Mouse (Mus musculus): ENCODE results near the gene Gys2. TPM values are rescaled to one million over a fixed set of nuclear protein-coding genes. Genes with fewer than 3 reads are reported as not detected.
"Not testable (repeated sequence)": the region's sequence is repeated elsewhere in the genome, so short reads cannot be mapped to it uniquely, and the experiment has no call there.

The Gys2 gene
- polyA plus RNA-seq, 1 experiment from 2014 or later = not detected

DNA sequence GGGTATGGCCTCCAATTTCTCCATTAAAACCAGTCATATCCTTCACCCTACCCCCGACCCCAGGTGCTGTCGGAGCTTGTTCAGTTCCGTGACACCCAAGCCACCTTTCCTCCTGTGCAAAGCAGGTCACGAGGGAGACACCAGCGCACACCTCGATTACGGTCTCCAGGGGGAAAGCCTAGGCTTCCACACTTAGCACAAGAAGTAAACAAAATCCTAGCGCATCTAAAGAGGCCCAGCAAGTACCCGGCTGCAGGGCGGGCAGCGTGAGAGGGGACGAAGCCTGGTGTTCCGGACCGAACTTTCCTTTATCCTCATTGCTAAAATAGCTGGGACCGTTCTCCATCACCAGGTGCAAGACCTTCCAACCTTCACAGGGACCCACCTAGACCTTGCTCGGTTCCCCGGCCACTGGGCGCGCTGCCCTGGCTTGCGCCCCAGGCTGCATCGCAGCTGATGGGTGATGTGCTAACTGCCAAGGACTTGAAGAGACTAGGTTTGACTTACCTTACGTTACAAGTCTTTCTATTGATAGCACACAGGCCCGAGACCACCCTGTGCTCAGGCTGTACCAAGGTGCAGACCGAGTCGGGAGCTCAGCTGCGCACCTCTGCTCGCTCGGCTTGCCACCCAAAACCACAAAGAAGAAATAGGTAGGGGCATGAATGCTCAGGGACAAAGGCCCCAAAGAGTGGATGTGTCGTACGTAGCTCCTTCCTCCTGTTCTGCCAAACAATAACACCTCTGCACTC lies 34.3 kb upstream of the Gys2 start:
- 1% methylated on average over 30 of the region's 30 CpGs for WGBS
- Histone ChIP-seq H3K36me3 (ENCODE audit: control insufficient read depth, insufficient read depth, low read length) (no peaks in the 10 kb centered on the region), H3K9ac (ENCODE audit: low read length) (peak overlapping the region; percentile 70), H3K27me3 (ENCODE audit: control insufficient read depth, insufficient read depth, low read depth, low read length) (no peaks in the 10 kb centered on the region; the same call in 1 of the 2 replicates), H3K4me3 (ENCODE audit: low read length) (peak overlapping the region; percentile 55), H3K27ac (ENCODE audit: low read length) (peak overlapping the region; percentile 25; the same call in 1 of the 2 replicates), H3K4me1 (replicated peaks; ENCODE audit: control insufficient read depth, insufficient read depth, low read length) (peaks cover 12% of the 10 kb centered on the region), H3K9me3 (ENCODE audit: control insufficient read depth, low read length) (no peaks in the 10 kb centered on the region), H3K4me2 (ENCODE audit: low read depth, low read length) (peak overlapping the region; percentile 84)
- peak; percentile 43; the same call in 1 of the 2 replicates for ATAC-seq (ENCODE audit: low read depth)

DNA sequence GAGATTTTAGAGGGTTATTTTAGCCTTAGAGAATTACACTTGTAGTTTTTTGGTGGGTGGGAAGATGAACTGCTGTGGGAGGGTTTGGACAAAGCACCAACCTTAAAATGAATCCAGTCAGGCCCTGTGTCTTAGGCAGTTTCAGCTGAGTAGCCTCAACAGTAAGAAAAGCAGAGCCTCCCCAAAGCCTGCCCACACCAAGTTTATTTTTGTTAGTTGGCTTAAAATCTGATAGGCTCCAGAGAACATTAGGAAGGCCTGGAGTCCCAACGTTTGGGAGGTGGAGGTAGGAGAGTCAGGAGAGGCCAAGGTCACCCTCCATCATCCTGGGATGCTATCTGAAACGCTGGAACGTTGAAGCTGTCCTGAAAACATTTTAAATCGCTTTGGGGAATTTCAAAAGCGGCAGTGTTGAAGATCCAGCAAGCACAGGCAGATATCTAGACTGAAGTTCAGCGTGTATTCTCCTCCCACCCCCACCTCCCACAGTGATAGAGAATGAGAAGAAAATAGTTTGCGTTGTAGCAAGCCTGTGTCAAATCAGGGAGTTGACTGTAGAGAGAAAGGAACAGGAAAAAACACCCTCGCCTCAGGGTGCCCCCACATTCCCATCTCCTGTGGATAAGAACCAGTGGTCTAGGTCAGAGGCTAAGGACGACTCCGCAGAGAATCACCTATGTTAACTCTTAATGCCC lies 33.6 kb upstream of the Gys2 start:
- peak overlapping the region; percentile 70 for H3K9ac ChIP-seq (ENCODE audit: low read length)

DNA sequence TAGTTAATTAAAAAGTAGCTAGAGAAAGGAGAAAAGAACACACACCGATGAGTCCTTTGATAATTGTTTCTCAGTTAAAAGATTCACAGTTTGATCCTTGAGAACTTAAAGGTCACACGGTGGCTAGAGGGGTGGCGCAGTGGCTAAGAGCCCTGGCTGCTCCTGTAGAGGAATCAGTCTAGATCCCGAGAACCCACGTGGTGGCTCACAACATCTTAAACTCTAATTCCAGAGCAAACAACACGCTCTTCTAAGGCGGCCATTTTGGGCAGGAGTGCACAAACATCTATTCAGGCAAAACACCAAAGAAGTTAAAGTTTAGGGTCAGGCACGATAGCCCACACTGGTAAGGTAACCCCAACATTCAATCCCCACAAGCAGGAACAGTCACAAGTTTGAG lies 30.7 kb upstream of the Gys2 start:
- Histone ChIP-seq H3K4me3 (ENCODE audit: low read length) (no peak overlapping the region), H3K4me2 (ENCODE audit: low read depth, low read length) (no peak overlapping the region), H3K4me1 (replicated peaks; ENCODE audit: control insufficient read depth, insufficient read depth, low read length) (peaks cover 15% of the 10 kb centered on the region), H3K27ac (ENCODE audit: low read length) (no peak overlapping the region), H3K36me3 (ENCODE audit: control insufficient read depth, insufficient read depth, low read length) (peaks cover 3% of the 10 kb centered on the region; the same call in 1 of the 2 replicates), H3K9ac (ENCODE audit: low read length) (no peak overlapping the region), H3K27me3 (ENCODE audit: control insufficient read depth, insufficient read depth, low read depth, low read length) (no peaks in the 10 kb centered on the region), H3K9me3 (ENCODE audit: control insufficient read depth, low read length) (no peaks in the 10 kb centered on the region)
- ATAC-seq (ENCODE audit: low read depth) = no peak
- 73% methylated on average over 8 of the region's 8 CpGs for WGBS

More for the DNA sequence above, 33.6 kb upstream of the Gys2 start:
- H3K27me3 ChIP-seq (ENCODE audit: control insufficient read depth, insufficient read depth, low read depth, low read length) = no peaks in the 10 kb centered on the region
- ATAC-seq (ENCODE audit: low read depth) = no peak
- no peaks in the 10 kb centered on the region for H3K9me3 ChIP-seq (ENCODE audit: control insufficient read depth, low read length)
- no peaks in the 10 kb centered on the region for H3K36me3 ChIP-seq (ENCODE audit: control insufficient read depth, insufficient read depth, low read length)
- H3K27ac ChIP-seq (ENCODE audit: low read length) = no peak overlapping the region
- peaks cover 15% of the 10 kb centered on the region for H3K4me1 ChIP-seq (replicated peaks; ENCODE audit: control insufficient read depth, insufficient read depth, low read length)
- peak overlapping the region; percentile 84 for H3K4me2 ChIP-seq (ENCODE audit: low read depth, low read length)
- H3K4me3 ChIP-seq (ENCODE audit: low read length) = peak overlapping the region; percentile 55
- WGBS = 8% methylated on average over 10 of the region's 10 CpGs

DNA sequence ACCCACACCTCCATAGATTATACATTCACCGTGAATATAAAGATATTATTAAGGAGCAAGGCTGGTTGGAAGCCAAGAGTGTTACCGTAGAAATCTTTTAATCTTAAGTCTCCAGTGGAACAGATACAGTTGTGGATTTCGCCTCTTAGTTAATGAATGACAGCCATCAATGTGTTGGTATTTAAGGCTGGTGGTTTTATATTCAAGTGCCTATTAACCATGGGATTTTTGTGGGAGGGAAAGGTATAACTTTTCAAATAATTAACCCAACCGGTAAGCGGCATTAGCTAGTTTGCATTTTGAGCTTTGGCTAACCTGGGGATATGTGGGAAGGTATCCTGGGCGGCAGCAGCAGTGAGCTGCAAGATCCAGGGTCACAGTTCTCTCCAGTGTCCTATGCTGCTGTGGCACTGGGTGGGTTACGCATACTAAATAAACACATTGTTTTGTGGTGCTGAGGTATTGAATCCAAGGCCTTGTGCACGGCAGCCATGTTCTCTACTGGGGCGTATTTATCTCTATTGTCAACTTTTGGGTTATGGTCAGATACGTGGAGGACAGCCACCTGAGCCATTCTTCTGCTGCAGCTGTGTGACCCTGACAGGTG lies 29.7 kb upstream of the Gys2 start:
- H3K27ac ChIP-seq (ENCODE audit: low read length) = peak overlapping the region; percentile 28
- no peak overlapping the region for H3K4me2 ChIP-seq (ENCODE audit: low read depth, low read length)
- no peak overlapping the region for H3K4me3 ChIP-seq (ENCODE audit: low read length)
- H3K27me3 ChIP-seq (ENCODE audit: control insufficient read depth, insufficient read depth, low read depth, low read length) = no peaks in the 10 kb centered on the region
- 68% methylated on average over 10 of the region's 10 CpGs for WGBS
- H3K9ac ChIP-seq (ENCODE audit: low read length) = no peak overlapping the region
- peaks cover 10% of the 10 kb centered on the region; the same call in 1 of the 2 replicates for H3K4me1 ChIP-seq (replicated peaks; ENCODE audit: control insufficient read depth, insufficient read depth, low read length)
- no peaks in the 10 kb centered on the region for H3K9me3 ChIP-seq (ENCODE audit: control insufficient read depth, low read length)
- peak; percentile 34; the same call in 1 of the 2 replicates for ATAC-seq (ENCODE audit: low read depth)
- H3K36me3 ChIP-seq (ENCODE audit: control insufficient read depth, insufficient read depth, low read length) = peaks cover 5% of the 10 kb centered on the region

DNA sequence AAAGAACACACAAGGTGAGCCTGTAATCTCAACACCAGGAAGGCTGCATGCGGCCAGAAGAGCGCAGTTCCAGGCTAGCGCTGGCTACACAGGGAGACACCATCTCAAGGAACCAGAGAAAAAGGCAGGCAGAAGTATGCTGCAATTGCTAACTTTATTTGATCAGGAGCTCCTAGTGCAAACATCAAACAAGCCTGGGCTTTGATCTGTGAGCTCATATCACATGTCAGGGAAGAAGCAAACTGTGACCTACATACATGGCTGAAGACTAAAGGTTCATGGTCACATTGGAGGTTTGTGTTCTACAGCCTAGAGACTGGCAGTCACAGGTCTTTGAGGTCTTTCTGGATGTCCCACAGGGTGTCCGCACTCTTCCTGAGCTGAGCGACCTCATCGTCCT lies 17.2 kb upstream of the Gys2 start:
- H3K4me2 ChIP-seq (ENCODE audit: low read depth, low read length); H3K27ac ChIP-seq (ENCODE audit: low read length); H3K4me1 ChIP-seq (replicated peaks; ENCODE audit: control insufficient read depth, insufficient read depth, low read length); H3K36me3 ChIP-seq (ENCODE audit: control insufficient read depth, insufficient read depth, low read length); H3K9me3 ChIP-seq (ENCODE audit: control insufficient read depth, low read length); H3K27me3 ChIP-seq (ENCODE audit: control insufficient read depth, insufficient read depth, low read depth, low read length); ATAC-seq (ENCODE audit: low read depth); H3K4me3 ChIP-seq (ENCODE audit: low read length); H3K9ac ChIP-seq (ENCODE audit: low read length): not testable (repeated sequence)
- WGBS = 75% methylated on average over 6 of the region's 6 CpGs

DNA sequence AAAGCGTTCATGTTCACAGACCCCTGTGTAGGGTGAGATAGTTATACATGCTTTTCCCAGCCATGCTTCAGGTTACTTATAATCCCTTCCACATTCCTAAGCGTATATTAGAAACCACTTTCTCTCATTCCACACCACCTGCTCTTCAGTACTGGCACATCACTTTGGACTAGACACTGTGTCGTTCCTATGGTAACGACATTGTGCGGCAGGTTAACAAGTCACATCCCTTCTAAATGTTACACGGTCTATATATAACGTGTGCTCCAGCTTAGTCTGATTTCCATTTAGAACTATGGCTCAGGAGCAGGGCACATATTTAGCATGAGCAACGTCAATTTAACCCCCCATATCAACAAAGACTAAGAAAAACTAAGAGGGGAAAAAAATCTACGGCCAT lies 14.7 kb upstream of the Gys2 start:
- H3K36me3 ChIP-seq (ENCODE audit: control insufficient read depth, insufficient read depth, low read length) = no peaks in the 10 kb centered on the region

DNA sequence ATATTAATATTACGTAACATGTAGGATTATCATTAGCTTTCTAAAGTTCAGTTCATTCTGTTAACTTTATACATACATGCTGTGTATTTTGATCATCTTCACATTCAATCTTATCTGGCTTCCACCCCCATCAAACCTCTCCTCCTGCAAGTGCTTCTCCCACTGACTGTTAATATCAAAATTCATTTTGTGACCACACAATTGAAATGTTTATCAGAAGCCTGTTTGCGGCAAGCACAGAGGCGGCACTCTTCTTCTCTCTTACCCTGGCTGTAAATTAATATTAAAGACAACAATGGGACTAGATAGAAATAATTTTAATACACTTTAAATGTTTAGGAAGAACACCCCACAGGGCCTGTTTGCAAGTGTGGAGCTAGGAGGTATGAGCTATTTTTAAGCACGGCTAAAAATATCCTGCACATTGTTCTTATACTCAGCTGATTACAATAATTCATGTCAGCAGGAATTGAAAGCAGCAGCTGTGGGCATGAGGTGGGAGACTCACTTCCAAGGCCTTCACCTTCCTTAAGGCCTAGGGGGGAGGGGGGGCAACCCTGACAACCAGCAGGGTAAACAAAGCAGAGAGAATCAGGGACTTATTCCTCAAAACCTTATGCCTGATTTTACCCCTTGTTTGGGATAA lies 12.7 kb upstream of the Gys2 start:
- H3K27ac ChIP-seq (ENCODE audit: low read length) = no peak overlapping the region
- no peak overlapping the region for H3K4me2 ChIP-seq (ENCODE audit: low read depth, low read length)
- no peak for ATAC-seq (ENCODE audit: low read depth)
- H3K4me1 ChIP-seq (replicated peaks; ENCODE audit: control insufficient read depth, insufficient read depth, low read length) = no peaks in the 10 kb centered on the region
- H3K27me3 ChIP-seq (ENCODE audit: control insufficient read depth, insufficient read depth, low read depth, low read length) = no peaks in the 10 kb centered on the region
- no peak overlapping the region for H3K9ac ChIP-seq (ENCODE audit: low read length)
- WGBS = 91% methylated on average over 4 of the region's 4 CpGs
- H3K36me3 ChIP-seq (ENCODE audit: control insufficient read depth, insufficient read depth, low read length) = no peaks in the 10 kb centered on the region
- no peaks in the 10 kb centered on the region for H3K9me3 ChIP-seq (ENCODE audit: control insufficient read depth, low read length)
- H3K4me3 ChIP-seq (ENCODE audit: low read length) = no peak overlapping the region

More for the DNA sequence above, 14.7 kb upstream of the Gys2 start:
- H3K4me2 ChIP-seq (ENCODE audit: low read depth, low read length) = no peak overlapping the region
- H3K9me3 ChIP-seq (ENCODE audit: control insufficient read depth, low read length) = no peaks in the 10 kb centered on the region
- WGBS = 88% methylated on average over 9 of the region's 9 CpGs
- no peaks in the 10 kb centered on the region for H3K4me1 ChIP-seq (replicated peaks; ENCODE audit: control insufficient read depth, insufficient read depth, low read length)
- no peak for ATAC-seq (ENCODE audit: low read depth)
- no peak overlapping the region for H3K4me3 ChIP-seq (ENCODE audit: low read length)
- H3K27me3 ChIP-seq (ENCODE audit: control insufficient read depth, insufficient read depth, low read depth, low read length) = no peaks in the 10 kb centered on the region
- H3K27ac ChIP-seq (ENCODE audit: low read length) = no peak overlapping the region
- H3K9ac ChIP-seq (ENCODE audit: low read length) = no peak overlapping the region

DNA sequence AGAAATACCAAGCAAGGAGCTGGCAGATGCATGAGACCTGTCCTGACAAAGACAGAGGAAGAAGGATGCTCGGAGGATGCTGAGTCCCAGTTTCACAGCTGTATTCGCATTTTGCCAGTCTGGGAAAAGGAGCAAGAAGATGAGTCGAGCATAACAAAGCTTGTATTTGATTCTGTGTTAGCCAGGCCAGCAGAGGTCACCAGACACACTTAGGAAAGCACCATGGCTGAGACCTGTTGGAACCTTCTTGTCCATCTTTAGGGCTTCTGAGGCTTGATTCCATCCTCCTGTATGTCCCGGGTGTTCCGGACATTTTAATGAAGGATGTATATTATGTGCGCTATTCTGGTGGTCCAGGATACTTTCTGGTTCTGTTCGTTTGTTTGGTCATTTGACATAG lies 4.3 kb upstream of the Gys2 start:
- no peak for ATAC-seq (ENCODE audit: low read depth)

DNA sequence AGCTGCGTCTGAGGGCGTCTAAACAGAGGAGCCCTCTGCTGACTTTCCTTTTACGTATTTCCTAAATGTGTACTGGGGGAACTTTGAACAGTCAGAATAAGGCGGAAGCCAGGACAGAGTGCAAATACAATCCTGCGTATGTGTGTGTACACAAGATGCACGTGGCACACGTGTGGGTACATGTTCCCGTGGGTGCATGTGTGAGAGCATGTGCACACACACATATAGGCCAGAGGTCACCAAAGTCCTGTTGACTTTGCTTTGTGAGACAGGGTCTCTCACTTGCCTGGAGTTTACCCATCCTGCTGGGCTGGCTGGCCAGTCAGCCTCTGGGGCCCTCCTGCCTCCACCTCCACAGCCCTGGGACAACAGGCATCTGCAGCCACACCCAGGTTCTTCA lies 1.8 kb downstream of the Gys2 start:
- 52% methylated on average over 8 of the region's 8 CpGs for WGBS
- H3K9ac ChIP-seq (ENCODE audit: low read length) = no peak overlapping the region
- no peak overlapping the region for H3K4me3 ChIP-seq (ENCODE audit: low read length)
- no peak overlapping the region for H3K4me2 ChIP-seq (ENCODE audit: low read depth, low read length)
- no peaks in the 10 kb centered on the region for H3K27me3 ChIP-seq (ENCODE audit: control insufficient read depth, insufficient read depth, low read depth, low read length)
- no peaks in the 10 kb centered on the region for H3K4me1 ChIP-seq (replicated peaks; ENCODE audit: control insufficient read depth, insufficient read depth, low read length)
- no peak; the same call in 1 of the 2 replicates for ATAC-seq (ENCODE audit: low read depth)
- no peaks in the 10 kb centered on the region for H3K9me3 ChIP-seq (ENCODE audit: control insufficient read depth, low read length)
- no peaks in the 10 kb centered on the region for H3K36me3 ChIP-seq (ENCODE audit: control insufficient read depth, insufficient read depth, low read length)
- no peak overlapping the region for H3K27ac ChIP-seq (ENCODE audit: low read length)

More for the DNA sequence above, 4.3 kb upstream of the Gys2 start:
- H3K9me3 ChIP-seq (ENCODE audit: control insufficient read depth, low read length) = no peaks in the 10 kb centered on the region
- no peaks in the 10 kb centered on the region for H3K27me3 ChIP-seq (ENCODE audit: control insufficient read depth, insufficient read depth, low read depth, low read length)
- H3K27ac ChIP-seq (ENCODE audit: low read length) = no peak overlapping the region
- no peaks in the 10 kb centered on the region for H3K4me1 ChIP-seq (replicated peaks; ENCODE audit: control insufficient read depth, insufficient read depth, low read length)
- H3K4me2 ChIP-seq (ENCODE audit: low read depth, low read length) = no peak overlapping the region
- no peak overlapping the region for H3K9ac ChIP-seq (ENCODE audit: low read length)
- WGBS = 71% methylated on average over 7 of the region's 7 CpGs
- H3K4me3 ChIP-seq (ENCODE audit: low read length) = no peak overlapping the region
- H3K36me3 ChIP-seq (ENCODE audit: control insufficient read depth, insufficient read depth, low read length) = no peaks in the 10 kb centered on the region
